Mouse (Mus musculus): ENCODE data around the gene Gzmm. TPM values are rescaled to one million over a fixed set of nuclear protein-coding genes. Genes with fewer than 3 reads are reported as not detected.

Gene Gzmm
- polyA plus RNA-seq (2016; fragmentation: Nextera tagmentation; extraction: Ambion mirVana), result 0.65 and 1.4 TPM in 2 replicates

DNA sequence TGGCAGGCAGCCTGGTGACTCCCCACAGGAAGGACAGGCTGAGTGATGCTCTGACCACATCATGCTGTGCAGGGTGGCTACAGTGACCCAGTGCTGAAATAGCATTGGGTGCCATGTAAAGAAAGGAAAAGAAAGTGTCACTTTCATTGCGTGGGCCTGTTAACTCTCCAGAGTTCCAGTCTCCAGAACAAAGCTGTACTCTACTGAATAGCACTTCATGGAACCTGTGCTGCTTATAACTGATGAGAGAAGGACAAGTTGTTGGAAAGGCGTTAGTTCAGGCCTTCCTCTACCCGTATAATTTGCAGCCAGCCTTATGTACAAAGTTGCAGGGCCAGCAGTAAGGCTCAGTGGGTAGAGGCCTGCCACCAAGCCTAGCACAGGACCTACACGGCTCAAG is at the start of gene Gzmm:
Gene Gzmm, plus strand, starts transcription at position 301 of the 400 bp plus-strand sequence.
- 77% methylated on average over 4 of the region's 4 CpGs for WGBS
- no peak within 1 kb of the TSS for H3K9ac ChIP-seq
- peaks cover 5% of the 10 kb centered on the region for H3K4me1 ChIP-seq
- no peaks in the 10 kb centered on the region for H3K27me3 ChIP-seq (replicated peaks)
- 0 out of 2 replicates have a peak, but pooled peaks cover 3% of the 10 kb centered on the region for H3K9me3 ChIP-seq
- H3K27ac ChIP-seq, result no peak within 1 kb of the TSS
- no peak for ATAC-seq (ENCODE audit: low FRiP score, low read depth)
- no peak within 1 kb of the TSS for H3K4me3 ChIP-seq
- H3K36me3 ChIP-seq, result peaks cover 52% of the 10 kb centered on the region
- no peak within 1 kb of the TSS for H3K4me2 ChIP-seq (replicated peaks)

DNA sequence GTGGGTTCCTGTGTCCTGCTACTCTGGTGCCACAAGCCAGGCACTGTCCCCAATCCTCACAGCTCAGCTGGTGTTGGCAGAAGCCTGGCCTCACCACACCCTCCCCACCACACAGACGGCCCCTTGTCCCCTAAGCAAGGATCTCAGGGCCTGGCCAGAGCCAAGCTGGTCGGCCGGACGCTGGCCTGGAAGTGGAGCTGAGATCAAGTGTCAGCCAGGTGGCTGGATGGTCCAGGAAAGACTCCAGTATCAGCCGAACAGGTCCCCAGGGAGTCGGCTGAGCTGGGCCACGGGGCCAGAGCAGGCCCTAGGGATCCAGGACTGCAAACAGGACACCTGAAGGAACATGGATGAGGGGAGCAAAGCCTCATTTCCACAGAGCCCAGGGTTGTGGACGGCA is 43.1 kb upstream of the Gzmm start, which contains the start of gene Odf3l2:
Gene Odf3l2, minus strand, starts transcription at position 28 of the 400 bp plus-strand sequence.
- no peaks in the 10 kb centered on the region for H3K27me3 ChIP-seq (replicated peaks)
- no peaks in the 10 kb centered on the region for H3K36me3 ChIP-seq
- no peak within 1 kb of the TSS for H3K27ac ChIP-seq
- H3K4me1 ChIP-seq, result no peaks in the 10 kb centered on the region
- WGBS, result 77% methylated on average over 8 of the region's 8 CpGs
- no peak within 1 kb of the TSS for H3K4me2 ChIP-seq (replicated peaks)
- no peaks in the 10 kb centered on the region for H3K9me3 ChIP-seq
- ATAC-seq (ENCODE audit: low FRiP score, low read depth), result no peak
- no peak within 1 kb of the TSS for H3K9ac ChIP-seq
- H3K4me3 ChIP-seq, result no peak within 1 kb of the TSS

DNA sequence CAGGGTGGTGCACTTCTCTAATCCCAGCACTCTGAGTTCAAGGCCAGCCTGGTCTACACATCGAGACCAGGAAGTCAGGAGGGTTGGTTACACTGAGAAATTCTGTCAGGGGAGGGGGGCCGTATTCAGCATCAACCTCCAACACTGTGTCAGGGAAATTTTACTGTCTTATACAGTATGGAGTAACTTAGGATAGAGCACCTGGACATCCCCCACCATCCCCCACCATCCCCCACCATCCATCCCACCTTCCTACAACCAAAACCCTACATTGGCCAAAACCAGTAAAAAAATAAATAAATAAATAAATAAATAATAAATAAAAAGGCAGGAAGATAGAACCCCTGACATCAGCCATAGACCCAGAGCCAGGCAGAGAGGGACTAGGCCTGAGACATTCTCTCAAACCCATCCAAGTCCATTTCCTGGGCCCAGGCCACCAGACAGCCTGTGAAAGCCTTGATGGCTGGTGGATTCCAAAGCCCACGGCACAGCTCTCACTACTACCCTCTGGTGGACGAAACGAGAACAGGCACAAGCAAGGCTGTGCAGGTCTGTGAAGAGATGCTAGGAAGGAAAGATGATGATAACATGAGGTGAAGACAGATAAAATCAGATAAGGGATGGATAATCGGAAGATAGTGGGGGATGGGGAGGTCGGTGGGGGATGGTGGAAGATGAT is 39.6 kb upstream of the Gzmm start:
- H3K27me3 ChIP-seq (replicated peaks), result no peaks in the 10 kb centered on the region
- H3K27ac ChIP-seq, result no peak overlapping the region
- H3K36me3 ChIP-seq, result no peaks in the 10 kb centered on the region
- H3K9ac ChIP-seq, result no peak overlapping the region
- H3K4me3 ChIP-seq, result no peak overlapping the region
- H3K4me2 ChIP-seq (replicated peaks), result no peak overlapping the region
- H3K4me1 ChIP-seq, result no peaks in the 10 kb centered on the region
- no peaks in the 10 kb centered on the region for H3K9me3 ChIP-seq
- 29% methylated on average over 7 of the region's 7 CpGs for WGBS
- peak; percentile 71; the same call in 1 of the 2 replicates for ATAC-seq (ENCODE audit: low FRiP score, low read depth)

DNA sequence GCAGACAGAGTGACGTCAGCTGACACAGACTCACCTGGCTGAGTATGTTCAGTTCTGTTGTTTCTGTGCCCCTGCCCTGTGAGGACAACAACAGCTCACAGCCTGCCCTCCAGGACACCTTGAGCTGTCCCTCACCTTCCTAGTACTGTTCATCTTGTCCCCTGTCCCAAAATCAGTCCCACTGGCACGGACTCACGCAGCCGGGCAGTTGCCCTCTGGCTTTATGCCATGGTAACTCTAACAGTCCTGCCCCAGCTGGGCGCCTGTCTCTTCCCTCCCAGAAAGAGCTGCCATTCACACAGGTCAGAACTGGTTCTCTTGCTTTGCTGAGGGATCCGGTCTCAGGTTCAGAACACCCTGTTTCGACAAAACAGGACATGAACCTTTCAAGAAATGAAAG is 36.0 kb upstream of the Gzmm start:
- Histone ChIP-seq H3K4me1 (peaks cover 4% of the 10 kb centered on the region; the same call in 1 of the 2 replicates), H3K4me3 (no peak overlapping the region), H3K27me3 (replicated peaks) (no peaks in the 10 kb centered on the region), H3K36me3 (no peaks in the 10 kb centered on the region), H3K4me2 (replicated peaks) (no peak overlapping the region), H3K9me3 (no peaks in the 10 kb centered on the region), H3K27ac (no peak overlapping the region), H3K9ac (no peak overlapping the region)
- WGBS, result 89% methylated on average over 7 of the region's 7 CpGs
- no peak for ATAC-seq (ENCODE audit: low FRiP score, low read depth)

DNA sequence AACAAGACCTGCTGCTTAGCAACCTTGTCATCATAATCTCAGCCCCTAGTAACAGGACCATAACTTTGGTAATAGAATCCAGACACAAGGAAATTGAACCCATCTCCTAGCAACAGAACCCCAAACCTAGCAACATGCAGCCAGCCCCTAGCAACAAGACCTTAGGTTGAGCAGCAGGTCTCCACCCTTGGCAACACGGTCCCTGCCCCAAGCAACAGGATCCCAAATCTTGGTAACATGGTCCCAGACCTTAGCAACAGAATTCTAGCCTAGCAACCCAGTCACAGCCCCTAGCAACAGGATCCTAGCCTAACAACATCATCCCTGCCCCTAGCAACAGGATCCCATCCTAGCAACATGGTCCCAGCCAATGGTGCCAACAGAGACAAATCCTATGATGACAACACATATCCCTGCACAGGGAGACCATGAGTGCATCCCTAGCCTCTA is 33.8 kb upstream of the Gzmm start:
- Histone ChIP-seq H3K4me2 (replicated peaks) (no peak overlapping the region), H3K27ac (no peak overlapping the region)

DNA sequence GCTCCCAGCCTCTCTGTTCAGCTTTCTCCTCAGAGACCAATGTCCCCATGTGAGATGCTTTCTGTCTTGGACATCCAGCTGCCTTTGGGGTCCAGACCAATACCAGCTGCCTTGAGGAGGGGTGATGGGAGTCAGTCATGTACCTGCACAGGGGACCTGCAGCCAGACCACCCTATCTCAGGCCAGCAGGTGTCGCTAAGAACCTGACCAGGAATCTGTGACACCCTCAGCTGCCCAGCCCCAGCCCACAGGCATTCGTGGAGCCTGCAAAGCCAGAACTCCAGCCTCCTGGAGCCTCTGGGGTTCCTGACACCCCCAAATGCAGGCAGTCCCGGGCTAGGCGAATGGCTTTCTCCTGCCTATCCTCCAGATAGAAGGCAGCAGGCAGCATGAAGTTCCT is 30.0 kb upstream of the Gzmm start:
- Histone ChIP-seq H3K9me3 (no peaks in the 10 kb centered on the region), H3K27me3 (replicated peaks) (no peaks in the 10 kb centered on the region), H3K4me1 (peaks cover 4% of the 10 kb centered on the region; the same call in 1 of the 2 replicates), H3K4me3 (no peak overlapping the region), H3K9ac (no peak overlapping the region), H3K36me3 (no peaks in the 10 kb centered on the region), H3K27ac (no peak overlapping the region), H3K4me2 (replicated peaks) (no peak overlapping the region)
- no peak for ATAC-seq (ENCODE audit: low FRiP score, low read depth)
- 14% methylated on average over 4 of the region's 4 CpGs for WGBS

More for the DNA sequence above, 33.8 kb upstream of the Gzmm start:
- no peak overlapping the region for H3K9ac ChIP-seq
- no peaks in the 10 kb centered on the region for H3K36me3 ChIP-seq
- WGBS, result 19% methylated on average over 1 of the region's 1 CpGs
- no peaks in the 10 kb centered on the region for H3K27me3 ChIP-seq (replicated peaks)
- H3K4me3 ChIP-seq, result no peak overlapping the region
- H3K9me3 ChIP-seq, result no peaks in the 10 kb centered on the region
- peaks cover 4% of the 10 kb centered on the region; the same call in 1 of the 2 replicates for H3K4me1 ChIP-seq
- peak; percentile 70 for ATAC-seq (ENCODE audit: low FRiP score, low read depth)

DNA sequence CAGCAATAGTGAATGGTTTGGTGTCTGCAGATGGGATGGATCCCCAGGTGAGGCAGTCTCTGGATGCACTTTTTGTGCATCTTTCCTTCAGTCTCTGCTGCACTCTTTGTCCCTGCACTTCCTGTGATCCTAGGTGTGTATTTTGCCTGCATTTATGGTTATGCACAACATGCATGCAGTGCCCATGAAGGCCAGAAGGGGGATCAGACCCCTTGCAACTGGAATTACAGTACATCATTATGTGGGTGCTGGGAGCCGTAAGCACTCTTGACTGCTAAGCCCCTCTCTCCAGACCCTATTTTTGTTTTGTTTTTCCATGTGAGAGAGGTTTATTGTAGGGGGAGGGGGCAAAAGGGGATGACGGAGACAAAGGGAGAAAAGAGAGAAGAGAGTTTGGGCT is 28.5 kb upstream of the Gzmm start:
- H3K4me3 ChIP-seq, result no peak overlapping the region
- H3K27me3 ChIP-seq (replicated peaks), result no peaks in the 10 kb centered on the region
- no peaks in the 10 kb centered on the region for H3K36me3 ChIP-seq
- no peak for ATAC-seq (ENCODE audit: low FRiP score, low read depth)
- no peak overlapping the region for H3K4me2 ChIP-seq (replicated peaks)
- no peak overlapping the region for H3K27ac ChIP-seq
- peaks cover under 1% of the 10 kb centered on the region; the same call in 1 of the 2 replicates for H3K4me1 ChIP-seq
- 83% methylated on average over 2 of the region's 2 CpGs for WGBS
- H3K9ac ChIP-seq, result no peak overlapping the region
- H3K9me3 ChIP-seq, result no peaks in the 10 kb centered on the region

DNA sequence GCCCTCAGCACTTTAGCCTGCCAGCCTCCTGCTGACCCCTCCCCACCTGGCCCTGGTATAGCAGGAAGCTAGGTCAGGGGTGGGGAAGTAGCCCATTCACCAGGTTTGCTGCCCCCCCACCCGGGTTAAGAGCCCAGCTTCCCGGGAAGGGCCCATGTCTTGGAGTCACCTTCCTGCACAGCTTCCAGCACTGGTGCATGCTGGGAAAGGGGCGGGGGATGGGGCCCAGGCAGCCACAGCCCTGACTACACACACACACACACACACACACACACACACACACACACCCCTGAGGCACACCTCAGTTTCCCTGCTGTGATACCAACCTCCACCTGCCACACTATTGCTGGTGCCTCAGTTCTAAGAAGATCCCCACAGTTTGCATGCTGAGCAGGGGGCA is 27.0 kb upstream of the Gzmm start:
- Histone ChIP-seq H3K36me3 (no peaks in the 10 kb centered on the region), H3K27me3 (replicated peaks) (no peaks in the 10 kb centered on the region), H3K9me3 (no peaks in the 10 kb centered on the region), H3K4me3 (no peak overlapping the region), H3K27ac (no peak overlapping the region), H3K9ac (no peak overlapping the region), H3K4me2 (replicated peaks) (no peak overlapping the region), H3K4me1 (no peaks in the 10 kb centered on the region)
- 52% methylated on average over 3 of the region's 3 CpGs for WGBS
- no peak for ATAC-seq (ENCODE audit: low FRiP score, low read depth)

DNA sequence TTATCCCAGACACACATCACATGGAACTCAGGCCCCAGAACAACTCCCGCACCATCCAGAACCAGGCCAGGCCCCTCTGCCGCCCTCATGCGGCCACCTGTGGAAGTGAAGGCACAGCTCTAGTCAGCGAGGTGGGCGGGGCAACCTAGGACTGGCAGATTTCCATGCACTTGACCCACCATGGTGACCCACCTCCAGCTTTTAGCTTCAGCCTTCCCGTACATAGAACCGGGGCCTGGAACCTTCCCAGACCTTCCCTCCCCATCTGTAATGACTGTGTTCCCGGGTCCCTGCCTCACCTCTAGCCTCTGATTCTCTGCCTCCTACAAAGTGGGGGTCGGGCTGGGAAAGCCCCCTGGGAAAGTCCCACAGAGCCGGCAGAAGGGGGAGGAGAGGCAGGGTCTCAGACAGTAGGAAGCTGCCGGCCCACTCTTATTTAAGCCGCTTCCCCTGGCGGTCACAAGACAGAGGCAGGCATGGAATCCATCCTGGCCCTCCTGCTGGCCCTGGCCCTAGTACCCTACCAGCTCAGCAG is 24.6 kb upstream of the Gzmm start, which contains the start of gene Madcam1:
Gene Madcam1, plus strand, starts transcription at position 429 of the 535 bp plus-strand sequence.
- Histone ChIP-seq H3K9me3 (no peaks in the 10 kb centered on the region), H3K9ac (peak within 1 kb of the TSS; percentile 21; the same call in 1 of the 2 replicates), H3K36me3 (no peaks in the 10 kb centered on the region), H3K4me3 (no peak within 1 kb of the TSS), H3K27me3 (replicated peaks) (no peaks in the 10 kb centered on the region), H3K4me1 (peaks cover 6% of the 10 kb centered on the region; the same call in 1 of the 2 replicates), H3K27ac (no peak within 1 kb of the TSS), H3K4me2 (replicated peaks) (no peak within 1 kb of the TSS)
- WGBS, result 10% methylated on average over 13 of the region's 13 CpGs
- ATAC-seq (ENCODE audit: low FRiP score, low read depth), result 0 out of 2 replicates have a peak, but pooled peaks have one; percentile 14

DNA sequence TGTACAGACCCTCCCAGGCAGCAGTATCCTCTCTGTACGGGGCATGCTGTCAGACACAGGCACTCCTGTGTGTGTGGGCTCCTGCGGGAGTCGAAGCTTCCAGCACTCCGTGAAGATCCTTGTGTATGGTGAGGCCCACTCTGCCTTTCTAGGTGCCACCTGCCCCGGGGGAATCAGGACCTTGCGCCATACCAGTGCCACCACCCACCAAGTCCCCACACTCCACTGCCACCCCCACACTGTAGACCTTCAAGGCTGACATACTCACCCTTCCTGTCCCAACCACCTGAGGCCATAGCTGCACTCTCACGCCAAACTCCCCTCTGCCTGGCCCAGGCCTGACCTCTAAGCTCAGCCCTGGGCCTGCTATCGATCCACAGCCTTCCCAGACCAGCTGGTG is 23.8 kb upstream of the Gzmm start:
- no peaks in the 10 kb centered on the region for H3K27me3 ChIP-seq (replicated peaks)
- peak overlapping the region; percentile 21; the same call in 1 of the 2 replicates for H3K9ac ChIP-seq
- no peaks in the 10 kb centered on the region for H3K9me3 ChIP-seq
- no peak overlapping the region for H3K4me2 ChIP-seq (replicated peaks)
- H3K4me3 ChIP-seq, result no peak overlapping the region
- 84% methylated on average over 8 of the region's 8 CpGs for WGBS
- H3K36me3 ChIP-seq, result no peaks in the 10 kb centered on the region
- ATAC-seq (ENCODE audit: low FRiP score, low read depth), result no peak
- H3K4me1 ChIP-seq, result peaks cover 7% of the 10 kb centered on the region; the same call in 1 of the 2 replicates
- H3K27ac ChIP-seq, result no peak overlapping the region

DNA sequence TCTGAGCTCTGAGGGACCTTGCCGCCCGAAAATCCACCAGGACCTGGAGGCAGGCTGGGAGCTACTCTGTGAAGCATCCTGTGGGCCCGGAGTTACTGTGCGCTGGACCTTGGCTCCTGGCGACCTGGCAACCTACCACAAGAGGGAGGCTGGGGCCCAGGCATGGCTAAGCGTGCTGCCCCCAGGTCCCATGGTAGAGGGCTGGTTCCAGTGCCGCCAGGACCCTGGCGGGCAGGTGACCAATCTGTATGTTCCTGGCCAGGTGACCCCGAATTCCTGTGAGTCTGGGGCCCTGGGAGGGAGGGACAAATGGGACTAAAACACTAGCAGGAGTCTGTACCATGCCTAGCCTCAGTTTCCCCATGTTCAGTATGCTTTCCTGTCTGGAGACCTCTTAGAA is 22.3 kb upstream of the Gzmm start:
- no peaks in the 10 kb centered on the region for H3K36me3 ChIP-seq
- no peak overlapping the region for H3K27ac ChIP-seq
- no peak overlapping the region for H3K4me2 ChIP-seq (replicated peaks)
- 70% methylated on average over 9 of the region's 9 CpGs for WGBS
- H3K4me3 ChIP-seq, result no peak overlapping the region
- no peaks in the 10 kb centered on the region for H3K27me3 ChIP-seq (replicated peaks)
- peaks cover 21% of the 10 kb centered on the region for H3K4me1 ChIP-seq
- no peak for ATAC-seq (ENCODE audit: low FRiP score, low read depth)
- no peaks in the 10 kb centered on the region for H3K9me3 ChIP-seq
- peak overlapping the region; percentile 26; the same call in 1 of the 2 replicates for H3K9ac ChIP-seq

DNA sequence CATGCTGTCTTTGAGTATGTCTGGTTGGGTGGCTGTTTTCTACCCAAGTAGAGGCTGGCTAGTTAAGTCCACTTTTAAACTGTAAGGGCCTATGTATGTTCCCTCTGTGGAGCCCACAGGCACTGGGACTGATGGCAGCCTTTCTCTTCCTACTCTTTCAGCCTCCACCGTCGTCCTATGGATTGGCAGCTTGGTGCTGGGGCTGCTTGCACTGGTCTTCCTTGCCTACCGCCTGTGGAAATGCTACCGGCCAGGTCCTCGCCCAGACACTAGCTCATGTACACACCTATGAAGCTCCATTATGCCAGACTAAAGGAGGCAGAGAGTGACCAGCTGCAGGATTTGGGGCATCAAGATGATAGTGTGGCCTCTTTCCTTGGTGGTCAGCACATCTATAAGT is 20.7 kb upstream of the Gzmm start:
- Histone ChIP-seq H3K36me3 (0 out of 2 replicates have a peak, but pooled peaks cover 4% of the 10 kb centered on the region), H3K9ac (no peak overlapping the region), H3K4me1 (peaks cover 27% of the 10 kb centered on the region), H3K4me3 (no peak overlapping the region), H3K9me3 (no peaks in the 10 kb centered on the region), H3K27me3 (replicated peaks) (no peaks in the 10 kb centered on the region), H3K27ac (no peak overlapping the region), H3K4me2 (replicated peaks) (peak overlapping the region; percentile 93)
- WGBS, result 85% methylated on average over 5 of the region's 5 CpGs
- no peak for ATAC-seq (ENCODE audit: low FRiP score, low read depth)
